Mouse (Mus musculus) CH12.LX (cell line): ENCODE results near the gene Ankrd11. TPM values are rescaled to one million over a fixed set of nuclear protein-coding genes. Genes with fewer than 3 reads are reported as not detected.

Experiments used
- DNase-seq: peaks from one replicate; pipeline ENCODE4 v3.0.0-alpha.2; 2013; ENCODE audit errors: extremely low read depth
- H3K27ac ChIP-seq: 2 replicates; pipeline ENCODE4 v1.5.1; 2012; ENCODE audit warnings: low read depth, mild to moderate bottlenecking, control low read depth, moderate library complexity; ENCODE audit not compliant: insufficient read depth
- H3K27me3 ChIP-seq: replicated peaks from 2 replicates; pipeline ENCODE3; 2012; ENCODE audit warnings: inconsistent platforms
- H3K36me3 ChIP-seq, 2 experiments: replicated peaks in 1 of 2; 2 replicates each; pipeline versions ENCODE3 to v1.6.1; 2012; ENCODE audit warnings: inconsistent platforms in 1 of 2, low read length in 1 of 2, mild to moderate bottlenecking in 1 of 2, mixed read lengths in 1 of 2, moderate library complexity in 1 of 2; ENCODE audit not compliant: control insufficient read depth in 1 of 2, insufficient read depth in 1 of 2
- H3K4me1 ChIP-seq, 2 experiments: 2 replicates each; pipeline ENCODE4 v1.6.1; 2012; ENCODE audit warnings: inconsistent platforms in 1 of 2, moderate library complexity in 1 of 2; ENCODE audit not compliant: insufficient read depth in 2 of 2, control insufficient read depth in 1 of 2
- H3K4me2 ChIP-seq: 2 replicates; pipeline ENCODE4 v1.6.1; 2012; ENCODE audit warnings: low read depth, mild to moderate bottlenecking, control low read depth; ENCODE audit not compliant: poor library complexity, insufficient read depth, severe bottlenecking
- H3K4me3 ChIP-seq, 3 experiments: fragments of 150-350 bp in 1 of 3; sonication (generic) in 1 of 3; replicated peaks in 1 of 3; 2 replicates each; pipeline versions ENCODE3 to v1.5.1; 2011 to 2012; ENCODE audit warnings: low read depth in 2 of 3, low read length in 2 of 3, mild to moderate bottlenecking in 2 of 3, moderate library complexity in 2 of 3, control low read depth in 1 of 3, improper control_type of control experiment in 1 of 3, inconsistent platforms in 1 of 3, mixed read lengths in 1 of 3; ENCODE audit not compliant: poor library complexity in 1 of 3
- H3K79me2 ChIP-seq: replicated peaks from 2 replicates; pipeline ENCODE4 v1.6.1; 2012; ENCODE audit warnings: mild to moderate bottlenecking, moderate library complexity; ENCODE audit not compliant: control insufficient read depth, poor library complexity, insufficient read depth, severe bottlenecking; ENCODE audit errors: extremely low read depth
- H3K9ac ChIP-seq: 2 replicates; pipeline ENCODE4 v1.6.1; 2012; ENCODE audit warnings: low read depth, mild to moderate bottlenecking, control low read depth, moderate library complexity; ENCODE audit not compliant: insufficient read depth
- H3K9me3 ChIP-seq: replicated peaks from 2 replicates; pipeline ENCODE3; 2012; ENCODE audit warnings: low read length, inconsistent platforms, mixed read lengths
- BHLHE40 ChIP-seq: IDR thresholded peaks from 2 replicates; pipeline ENCODE4 v1.6.1; 2011; ENCODE audit warnings: mild to moderate bottlenecking, low read depth, low read length, improper control_type of control experiment
- ELF1 ChIP-seq: IDR thresholded peaks from 2 replicates; pipeline ENCODE4 v1.6.1; 2014; ENCODE audit warnings: low read depth, mild to moderate bottlenecking, inconsistent platforms, low read length, improper control_type of control experiment
- EP300 ChIP-seq: IDR thresholded peaks from 2 replicates; pipeline ENCODE4 v1.6.1; 2011; ENCODE audit warnings: low read length, improper control_type of control experiment
- ETS1 ChIP-seq: conservative IDR thresholded peaks from 2 replicates; pipeline ENCODE4 v1.6.1; 2012; ENCODE audit warnings: low read depth, mild to moderate bottlenecking, inconsistent platforms, low read length, improper control_type of control experiment, moderate library complexity
- GABPA ChIP-seq: IDR thresholded peaks from 2 replicates; pipeline ENCODE4 v1.6.1; 2012; ENCODE audit warnings: low read depth, low read length, improper control_type of control experiment, inconsistent platforms; ENCODE audit not compliant: insufficient replicate concordance
- JUN ChIP-seq: IDR thresholded peaks from 2 replicates; pipeline ENCODE4 v1.6.1; 2011; ENCODE audit warnings: low read depth, mild to moderate bottlenecking, low read length, improper control_type of control experiment, moderate library complexity; ENCODE audit not compliant: insufficient read depth
- JUND ChIP-seq: conservative IDR thresholded peaks from 2 replicates; pipeline ENCODE4 v1.6.1; 2011; ENCODE audit warnings: low read depth, low read length, improper control_type of control experiment
- KAT2A ChIP-seq: IDR thresholded peaks from 2 replicates; pipeline ENCODE4 v1.6.1; 2012; ENCODE audit warnings: low read length, improper control_type of control experiment, inconsistent platforms; ENCODE audit not compliant: insufficient replicate concordance
- MAFK ChIP-seq: IDR thresholded peaks from 2 replicates; pipeline ENCODE4 v1.6.1; 2011; ENCODE audit warnings: low read length, improper control_type of control experiment; ENCODE audit not compliant: insufficient replicate concordance
- MAX ChIP-seq: IDR thresholded peaks from 2 replicates; pipeline ENCODE4 v1.6.1; 2011; ENCODE audit warnings: low read length, improper control_type of control experiment
- MAZ ChIP-seq: IDR thresholded peaks from 2 replicates; pipeline ENCODE4 v1.6.1; 2012; ENCODE audit warnings: low read depth, mild to moderate bottlenecking, inconsistent platforms, low read length, improper control_type of control experiment, moderate library complexity
- MEF2A ChIP-seq: IDR thresholded peaks from 2 replicates; pipeline ENCODE4 v1.6.1; 2014; ENCODE audit warnings: low read depth, mild to moderate bottlenecking, inconsistent platforms, low read length, improper control_type of control experiment, borderline replicate concordance
- MXI1 ChIP-seq: IDR thresholded peaks from 2 replicates; pipeline ENCODE4 v1.6.1; 2011; ENCODE audit warnings: mild to moderate bottlenecking, low read depth, low read length, improper control_type of control experiment
- NELFE ChIP-seq: IDR thresholded peaks from 2 replicates; pipeline ENCODE4 v1.6.1; 2011; ENCODE audit warnings: low read depth, low read length, improper control_type of control experiment
- POLR2AphosphoS2 ChIP-seq: IDR thresholded peaks from 2 replicates; pipeline ENCODE4 v1.6.1; 2011; ENCODE audit warnings: low read depth, low read length, improper control_type of control experiment
- RAD21 ChIP-seq: IDR thresholded peaks from 2 replicates; pipeline ENCODE4 v1.6.1; 2011; ENCODE audit warnings: low read depth, mild to moderate bottlenecking, low read length, improper control_type of control experiment, moderate library complexity
- RCOR1 ChIP-seq: conservative IDR thresholded peaks from 2 replicates; pipeline ENCODE4 v1.6.1; 2012; ENCODE audit warnings: low read depth, mild to moderate bottlenecking, inconsistent platforms, low read length, improper control_type of control experiment
- SIN3A ChIP-seq: IDR thresholded peaks from 2 replicates; pipeline ENCODE4 v1.6.1; 2012; ENCODE audit warnings: low read length, improper control_type of control experiment, inconsistent platforms
- SMC3 ChIP-seq: IDR thresholded peaks from 2 replicates; pipeline ENCODE4 v1.6.1; 2011; ENCODE audit warnings: low read depth, low read length, improper control_type of control experiment
- TCF12 ChIP-seq: IDR thresholded peaks from 2 replicates; pipeline ENCODE4 v1.6.1; 2014; ENCODE audit warnings: low read depth, mild to moderate bottlenecking, inconsistent platforms, low read length, improper control_type of control experiment
- USF1 ChIP-seq: IDR thresholded peaks from 2 replicates; pipeline ENCODE4 v1.6.1; 2014; ENCODE audit warnings: low read depth, mild to moderate bottlenecking, inconsistent platforms, low read length, improper control_type of control experiment
- ZC3H11A ChIP-seq: IDR thresholded peaks from 2 replicates; pipeline ENCODE4 v1.6.1; 2012; ENCODE audit warnings: low read depth, mild to moderate bottlenecking, inconsistent platforms, low read length, improper control_type of control experiment
- ZKSCAN1 ChIP-seq: IDR thresholded peaks from 2 replicates; pipeline ENCODE4 v1.6.1; 2012; ENCODE audit warnings: low read depth, inconsistent platforms, low read length, improper control_type of control experiment, borderline replicate concordance
- dilution Hi-C: fragments of 300-500 bp; cut with MboI; formaldehyde crosslinking; loops from 2 replicates; pipeline ENCODE4 v1.14.3; 2020; ENCODE audit warnings: low sequenced_read_pairs; ENCODE audit not compliant: extremely low pct_unique_long_range_greater_than_20kb, extremely low pct_ligation_motif_present
- in situ Hi-C: fragments of 300-500 bp; cut with MboI; formaldehyde crosslinking; loops from 3 replicates; pipeline ENCODE4 v1.14.3; 2019; ENCODE audit warnings: low sequenced_read_pairs, low pct_ligation_motif_present, low pct_unique_long_range_greater_than_20kb, mixed read lengths
- polyA plus RNA-seq: library from polyadenylated mRNA; unstranded; fragments of >175 nt; gene quantifications from 2 replicates; pipeline ENCODE4 v1.2.1, GENCODE M21; 2012; ENCODE audit warnings: low read depth; ENCODE audit not compliant: insufficient read length
- total RNA-seq, 2 experiments: library from RNA; depleted of rRNA; stranded (reverse); fragments of 300-350 nt in 1 of 2; fragments of >200 nt in 1 of 2; gene quantifications; 2 replicates each; pipeline ENCODE4 v1.2.3; 2012 to 2014

The Ankrd11 gene
- total and polyA plus RNA-seq, 3 experiments = 37.4 to 74.9 (median 60.7) TPM

DNA sequence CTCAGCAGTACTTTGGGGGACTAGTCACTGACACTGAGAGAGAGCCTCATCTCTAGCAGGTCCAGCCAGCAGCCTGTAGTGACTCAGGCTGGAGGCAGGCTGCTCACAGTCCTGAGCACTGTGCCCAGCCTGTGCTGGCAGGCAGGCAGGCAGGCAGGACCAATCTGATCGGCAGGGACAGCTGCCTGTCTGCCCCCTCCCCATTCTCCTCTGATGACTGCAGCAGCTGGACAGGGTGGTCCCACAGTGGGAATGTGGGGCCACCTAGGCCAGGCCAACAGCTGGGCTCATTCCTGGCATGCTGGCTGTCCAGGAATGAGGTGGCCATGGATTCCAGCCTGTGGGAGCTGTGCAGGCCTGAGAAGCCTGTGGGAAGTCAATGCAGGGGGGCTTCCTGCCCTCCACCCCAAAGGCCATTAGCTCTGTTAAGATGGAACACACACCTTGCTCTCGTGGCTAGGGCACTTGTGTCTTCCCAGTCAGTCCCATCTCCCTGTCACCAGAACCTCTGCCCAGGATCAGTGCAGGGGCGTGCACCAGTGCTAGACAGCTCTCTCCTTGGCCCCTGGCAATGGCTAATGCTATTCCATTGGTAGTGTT lies 191.3 kb downstream of the Ankrd11 start:
- Histone ChIP-seq H3K27me3 (peaks cover 98% of the 10 kb centered on the region), H3K27ac (no peak overlapping the region), H3K36me3 (no peaks in the 10 kb centered on the region), H3K9ac (no peak overlapping the region), H3K4me1 (peaks cover 3 to 5% of the 10 kb centered on the region in 2 experiments; a peak in 2 of 4 replicates), H3K9me3 (no peaks in the 10 kb centered on the region), H3K4me3 (no peak overlapping the region), H3K4me2 (no peak overlapping the region), H3K79me2 (no peaks in the 10 kb centered on the region)
- dilution Hi-C loops (no loop called here), in situ Hi-C loops (no loop called here)
- DNase-seq = no peak
- no peak for TF ChIP-seq MEF2A
- TF ChIP-seq BHLHE40 = no peak
- no peak for TF ChIP-seq SMC3
- no peak for TF ChIP-seq USF1
- TF ChIP-seq JUN = no peak
- TF ChIP-seq GABPA = no peak
- no peak for TF ChIP-seq ETS1
- no peak for TF ChIP-seq ZKSCAN1
- no peak for TF ChIP-seq KAT2A
- no peak for TF ChIP-seq POLR2AphosphoS2
- no peak for TF ChIP-seq SIN3A
- TF ChIP-seq RAD21 = no peak
- no peak for TF ChIP-seq ELF1
- TF ChIP-seq JUND = no peak
- no peak for TF ChIP-seq MAZ
- TF ChIP-seq MAX = no peak
- no peak for TF ChIP-seq RCOR1
- no peak for TF ChIP-seq NELFE

DNA sequence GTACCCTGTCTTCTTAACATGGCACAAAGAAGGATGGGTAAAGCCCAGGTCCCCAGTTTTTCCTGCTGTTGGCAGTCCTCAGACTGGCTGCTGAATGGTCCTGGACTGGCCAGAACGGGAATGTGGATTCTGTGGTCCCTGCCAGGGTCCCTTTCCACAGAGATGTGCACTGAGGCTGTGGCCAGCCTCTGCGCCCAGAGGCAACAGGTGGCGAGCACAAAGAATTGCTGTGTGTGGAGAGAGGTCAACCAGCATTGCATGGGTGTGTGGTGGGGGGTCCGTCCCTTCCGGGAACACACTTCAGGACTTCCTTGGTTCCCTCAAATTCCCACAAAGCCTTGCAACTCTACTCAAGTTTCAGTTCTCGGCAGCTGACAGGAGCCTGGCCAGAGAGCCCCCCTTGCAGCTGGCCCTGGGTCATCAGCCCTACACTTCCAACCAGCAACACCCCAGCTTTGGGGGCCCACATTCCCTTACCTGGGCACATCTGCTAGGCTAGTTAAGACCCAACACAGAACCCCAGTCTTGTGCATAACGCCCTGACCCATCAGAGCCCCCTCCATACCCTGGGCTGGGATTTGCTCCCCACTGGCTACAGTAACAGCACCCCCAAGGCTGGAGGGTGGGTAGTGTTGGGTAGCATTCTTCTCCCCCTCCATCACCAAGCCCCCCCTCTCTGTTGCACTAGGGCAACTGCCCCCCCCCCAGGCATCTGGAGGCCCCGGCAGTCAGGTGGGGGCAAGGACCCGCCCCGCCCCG lies 192.7 kb downstream of the Ankrd11 start:
- in situ Hi-C loops (no loop called here), dilution Hi-C loops (no loop called here)
- TF ChIP-seq EP300 (no peak), USF1 (no peak), ELF1 (no peak), TCF12 (no peak), RAD21 (no peak), MAFK (no peak), ZKSCAN1 (no peak), RCOR1 (no peak), ZC3H11A (no peak), MXI1 (no peak)
- no peak overlapping the region for H3K4me2 ChIP-seq
- H3K4me3 ChIP-seq = no peak overlapping the region
- peaks cover 95% of the 10 kb centered on the region for H3K27me3 ChIP-seq
- no peak for DNase-seq
- peaks cover 3 to 5% of the 10 kb centered on the region in 2 experiments; a peak in 2 of 4 replicates for H3K4me1 ChIP-seq
- no peaks in the 10 kb centered on the region for H3K79me2 ChIP-seq
- H3K27ac ChIP-seq = no peak overlapping the region
- no peaks in the 10 kb centered on the region for H3K9me3 ChIP-seq
- H3K36me3 ChIP-seq = no peaks in the 10 kb centered on the region
- H3K9ac ChIP-seq = no peak overlapping the region
